Mouse (Mus musculus) adipocyte (in vitro differentiated cells): ENCODE results near the gene Tmem190.
"Not testable (repeated sequence)": the region's sequence is repeated elsewhere in the genome, so short reads cannot be mapped to it uniquely, and the experiment has no call there.

Source experiments
- DNase-seq: peaks from one replicate; pipeline ENCODE4 v3.0.0-alpha.2; 2016; ENCODE audit warnings: low spot score

Gene Tmem190

GRCm38 (mm10) chr7:4776131-4776530 lies 6.6 kb upstream of the Tmem190 start:
- no peak for DNase-seq

- DNase-seq = no peak
Measured at GRCm38 (mm10) chr7:4776861-4777830, 5.6 kb upstream of the Tmem190 start.

- no peak for DNase-seq
Measured at GRCm38 (mm10) chr7:4777851-4778637, 4.7 kb upstream of the Tmem190 start.

- DNase-seq = no peak
Measured at GRCm38 (mm10) chr7:4779921-4780320, 2.8 kb upstream of the Tmem190 start.

- no peak for DNase-seq
Measured at GRCm38 (mm10) chr7:4782130-4782529, 607 bp upstream of the Tmem190 start.

- no peak for DNase-seq
Measured at GRCm38 (mm10) chr7:4783667-4784268, 1.0 kb downstream of the Tmem190 start.

GRCm38 (mm10) chr7:4788499-4789435 lies 6.0 kb downstream of the Tmem190 start:
- no peak for DNase-seq

- no peak for DNase-seq
Measured at GRCm38 (mm10) chr7:4789436-4789935, 6.7 kb downstream of the Tmem190 start, which contains the start of gene Tmem238. Gene Tmem238, minus strand, starts transcription at chr7:4789656.

- peak; percentile 95 for DNase-seq
Measured at GRCm38 (mm10) chr7:4792278-4793212, 9.8 kb downstream of the Tmem190 start, which contains the start of gene Rpl28. Gene Rpl28, plus strand, starts transcription at chr7:4792874.

GRCm38 (mm10) chr7:4793248-4793647 lies 10.5 kb downstream of the Tmem190 start:
- DNase-seq = not testable (repeated sequence)

GRCm38 (mm10) chr7:4793674-4794073 lies 10.9 kb downstream of the Tmem190 start:
- DNase-seq = no peak

GRCm38 (mm10) chr7:4794631-4795168 lies 12.0 kb downstream of the Tmem190 start:
- DNase-seq = no peak

GRCm38 (mm10) chr7:4795767-4796433 lies 13.2 kb downstream of the Tmem190 start:
- DNase-seq = peak; percentile 57

- DNase-seq = no peak
Measured at GRCm38 (mm10) chr7:4802247-4802646, 19.5 kb downstream of the Tmem190 start.

GRCm38 (mm10) chr7:4806716-4807115 lies 24.0 kb downstream of the Tmem190 start:
- DNase-seq = peak; percentile 57

GRCm38 (mm10) chr7:4811131-4811530 lies 28.4 kb downstream of the Tmem190 start:
- not testable (repeated sequence) for DNase-seq

- DNase-seq = peak; percentile 40
Measured at GRCm38 (mm10) chr7:4811842-4812302, 29.1 kb downstream of the Tmem190 start.

GRCm38 (mm10) chr7:4812303-4813104 lies 29.8 kb downstream of the Tmem190 start, which contains the start of gene Ube2s:
Gene Ube2s, minus strand, starts transcription at chr7:4812590.
- DNase-seq = peak; percentile 99
